In genomic region chr11:6332606-6333005, GRCm38 (mm10) we compare ENCODE assay signal across 19 mouse cellular contexts. TPM values are rescaled to one million over a fixed set of nuclear protein-coding genes. Genes with fewer than 3 reads are reported as not detected.
A peak's percentile ranks its signal among the peaks of the same experiment; 100 is the strongest.
DNase-seq lines count a peak whose midpoint lies in the region; ATAC-seq lines count a peak whose summit lies in the region.
"Had no signal": no experiment of that assay in that cellular context is flagged by ENCODE, and none has a peak within 500 bp of the region (broad histone marks: within the 10 kb centered on the region; RNA-seq: fewer than 3 reads in every experiment).

No protein-coding gene starts in this region.

- peak; percentile 45 for DNase-seq in T-cell, adult 2 months (ENCODE audit: low spot score)
- DNase-seq in induced T-regulatory cell, adult 2 months (ENCODE audit: low read depth): peak; percentile 57
- no peak for DNase-seq in spleen, postnatal 4 days (ENCODE audit: low spot score in 2 of 2)
- no peak for DNase-seq in adrenal gland, postnatal 10 days
- DNase-seq: adrenal gland, adult 8-10 months; B cell, adult 2 months; cerebellum, adult 18-20 months; cerebellum, adult 9-11 months; cerebellum, postnatal 36 days; forebrain, postnatal 0 days; gastrocnemius, postnatal 14 days; heart, adult 2 months; heart, postnatal 14 days had no signal

- H3K9me3 ChIP-seq in megakaryocyte, embryonic 14.5 days: no peaks in the 10 kb centered on the region
- H3K9me3 ChIP-seq: embryonic facial prominence, embryonic 10.5 days; forebrain, embryonic 13.5 days; heart, embryonic 15.5 days; hindbrain, embryonic 10.5 days had no signal

- no peak for ATAC-seq in megakaryocyte, adult 5-6 weeks (ENCODE audit: poor library complexity, severe bottlenecking)
- ATAC-seq: forebrain, embryonic 13.5 days; forebrain, postnatal 0 days had no signal

- no peaks in the 10 kb centered on the region for H3K27me3 ChIP-seq in megakaryocyte, embryonic 14.5 days (replicated peaks)
- H3K27me3 ChIP-seq: forebrain, embryonic 13.5 days; heart, embryonic 15.5 days had no signal

- H3K4me1 ChIP-seq in megakaryocyte, embryonic 14.5 days: peaks cover 38% of the 10 kb centered on the region
- H3K4me1 ChIP-seq: embryonic facial prominence, embryonic 10.5 days; forebrain, embryonic 13.5 days; heart, embryonic 15.5 days; hindbrain, embryonic 10.5 days had no signal

- peak overlapping the region; percentile 79 for H3K4me3 ChIP-seq in megakaryocyte, embryonic 14.5 days (replicated peaks)
- H3K4me3 ChIP-seq: embryonic facial prominence, embryonic 10.5 days; forebrain, embryonic 13.5 days; heart, adult 2 months; heart, embryonic 15.5 days; hindbrain, embryonic 10.5 days had no signal

- peaks cover 69% of the 10 kb centered on the region for H3K36me3 ChIP-seq in megakaryocyte, embryonic 14.5 days (replicated peaks; ENCODE audit: low read length)

RNA-seq across cellular contexts. Expression of gene Ogdh, which starts 41.2 kb away (rescaled TPM):
- polyA plus RNA-seq in megakaryocyte, embryonic 14.5 days (2012; ENCODE audit: insufficient read depth, low replicate concordance): 19.3 and 34.8 TPM in 2 replicates
- 92.5 and 99.3 TPM in 2 replicates for total RNA-seq in megakaryocyte, adult 5-6 weeks (2015)
- total RNA-seq in megakaryocyte, adult 5-6 weeks (2017): 74.2 and 90.3 TPM in 2 replicates
- 100 to 1,000 TPM; 854 to 941 TPM for total RNA-seq in adrenal gland, postnatal 10 days (2021)

RNA-seq across cellular contexts. Expression of gene Zmiz2, which starts 56.3 kb away (rescaled TPM):
- polyA plus RNA-seq in megakaryocyte, embryonic 14.5 days (2012; ENCODE audit: insufficient read depth, low replicate concordance): 225 and 608 TPM in 2 replicates
- total RNA-seq in megakaryocyte, adult 5-6 weeks (2015): 37.8 and 39.0 TPM in 2 replicates
- total RNA-seq in megakaryocyte, adult 5-6 weeks (2017): 7.9 and 12.6 TPM in 2 replicates
- total RNA-seq in adrenal gland, postnatal 10 days (2021): 10 to 100 TPM; 38.4 to 48.2 TPM

RNA-seq across cellular contexts. Expression of gene Tmed4, which starts 57.9 kb away (rescaled TPM):
- 2.5 and 33.8 TPM in 2 replicates for polyA plus RNA-seq in megakaryocyte, embryonic 14.5 days (2012; ENCODE audit: insufficient read depth, low replicate concordance)
- 34.8 and 40.1 TPM in 2 replicates for total RNA-seq in megakaryocyte, adult 5-6 weeks (2015)
- total RNA-seq in megakaryocyte, adult 5-6 weeks (2017): 35.1 and 35.8 TPM in 2 replicates
- total RNA-seq in adrenal gland, postnatal 10 days (2021): 10 to 100 TPM; 83.3 to 86.5 TPM

Comparison
In these comparisons a context has a peak if more than half of its experiments do, and no peak if none do; other contexts are left out.
1. DNase-seq: peak in T-cell, adult 2 months (single experiment) and induced T-regulatory cell, adult 2 months (single experiment); none in spleen, postnatal 4 days (0 of 2) and adrenal gland, postnatal 10 days (single experiment).
2. RNA of gene Ogdh, which starts 41.2 kb away (total RNA-seq): 854 to 941 TPM in adrenal gland, postnatal 10 days; 74.2 to 99.3 TPM in megakaryocyte, adult 5-6 weeks; every median in the first group is over 4 times any median in the second.